Mouse (Mus musculus): ENCODE measurements around the gene Trim58.
A peak's percentile ranks its signal among the peaks of the same experiment; 100 is the strongest.

Trim58 gene

DNA sequence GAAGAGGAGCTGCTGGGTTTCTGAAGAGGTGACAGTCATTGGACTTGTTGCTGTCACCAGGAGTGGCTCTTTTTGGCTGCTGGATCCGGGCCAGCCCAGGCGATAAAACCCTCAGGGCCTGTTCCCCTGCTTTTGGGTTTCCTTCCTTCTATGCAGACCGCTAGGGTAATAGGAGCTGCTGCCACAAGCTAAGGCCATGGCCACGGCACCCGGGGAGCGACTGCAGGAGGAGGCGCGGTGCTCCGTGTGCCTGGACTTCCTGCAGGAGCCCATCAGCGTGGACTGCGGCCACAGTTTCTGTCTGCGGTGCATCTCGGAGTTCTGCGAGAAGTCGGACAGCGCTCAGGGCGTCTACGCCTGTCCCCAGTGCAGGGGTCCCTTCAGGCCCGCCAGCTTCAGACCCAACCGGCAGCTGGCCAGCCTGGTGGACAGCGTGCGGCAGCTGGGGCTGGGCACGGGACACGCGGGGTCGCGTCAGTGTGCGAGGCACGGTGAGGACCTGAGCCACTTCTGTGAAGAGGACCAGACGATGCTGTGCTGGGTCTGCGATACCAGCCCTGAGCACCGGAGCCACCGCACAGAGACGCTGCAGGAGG is at the start of gene Trim58:
Gene Trim58 (plus strand): TSS at position 194 of the 596 bp plus-strand sequence.
- no peak for DNase-seq (ENCODE audit: low spot score in 2 of 2)

DNA sequence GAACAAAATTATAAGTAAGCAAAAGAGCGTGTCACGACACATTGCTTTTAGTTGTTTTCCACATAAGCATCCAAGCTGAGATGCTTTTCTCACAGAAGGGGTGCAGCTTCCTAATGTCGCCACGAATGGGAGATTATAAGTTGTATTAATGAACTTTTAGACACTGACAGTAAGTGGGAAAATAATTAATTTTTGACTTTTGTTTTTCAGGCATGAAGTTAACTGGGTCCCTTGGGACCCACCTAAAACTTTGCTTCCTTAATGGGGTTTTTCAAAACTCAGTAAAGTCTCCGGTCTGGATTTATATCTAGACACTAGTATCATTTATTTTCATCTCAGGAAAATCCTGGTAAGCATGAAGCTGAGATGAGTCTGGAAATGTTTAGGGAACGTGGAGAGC is 45.5 kb upstream of the Trim58 start, which contains the start of gene Olfr324:
Gene Olfr324 (plus strand): TSS at position 301 of the 400 bp plus-strand sequence.
- no peak for DNase-seq (ENCODE audit: low spot score in 2 of 2)

DNA sequence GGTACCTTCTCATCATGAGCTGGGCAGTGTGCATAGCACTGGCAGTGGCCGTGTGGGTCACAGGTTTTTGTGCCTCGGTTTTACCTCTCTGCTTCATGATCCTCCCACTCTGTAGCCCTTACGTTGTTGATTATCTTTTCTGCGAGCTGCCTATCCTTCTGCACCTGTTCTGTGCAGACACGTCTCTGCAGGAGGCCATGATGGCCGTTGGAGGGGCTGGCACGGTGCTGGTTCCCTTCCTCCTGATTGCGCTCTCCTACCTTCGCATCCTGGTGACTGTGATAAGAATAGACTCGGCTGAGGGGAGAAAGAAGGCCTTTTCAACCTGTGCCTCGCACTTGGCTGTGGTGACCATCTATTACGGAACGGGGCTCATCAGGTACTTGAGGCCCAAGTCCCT is 42.4 kb upstream of the Trim58 start:
- DNase-seq (ENCODE audit: low spot score in 2 of 2) = no peak

DNA sequence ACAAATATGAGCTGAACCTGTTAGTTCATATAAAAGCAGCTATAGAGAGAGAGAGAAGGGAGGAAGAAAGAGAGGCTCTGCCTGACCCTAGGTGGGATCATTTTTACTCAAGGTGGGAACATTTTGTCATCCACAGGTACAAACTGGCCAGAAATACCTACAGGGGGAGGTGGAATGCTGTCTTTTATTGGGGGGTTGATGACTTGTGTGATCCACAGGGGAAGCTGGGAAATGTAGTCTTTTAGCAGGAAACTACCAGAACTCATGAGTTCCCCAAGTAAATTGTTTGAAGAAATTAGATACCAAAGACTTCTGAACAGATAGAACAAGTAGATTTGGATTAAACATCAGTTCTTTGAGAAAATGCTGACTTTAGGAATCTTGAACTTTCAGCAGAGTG is 38.2 kb upstream of the Trim58 start:
- DNase-seq (ENCODE audit: low spot score in 2 of 2) = no peak

DNA sequence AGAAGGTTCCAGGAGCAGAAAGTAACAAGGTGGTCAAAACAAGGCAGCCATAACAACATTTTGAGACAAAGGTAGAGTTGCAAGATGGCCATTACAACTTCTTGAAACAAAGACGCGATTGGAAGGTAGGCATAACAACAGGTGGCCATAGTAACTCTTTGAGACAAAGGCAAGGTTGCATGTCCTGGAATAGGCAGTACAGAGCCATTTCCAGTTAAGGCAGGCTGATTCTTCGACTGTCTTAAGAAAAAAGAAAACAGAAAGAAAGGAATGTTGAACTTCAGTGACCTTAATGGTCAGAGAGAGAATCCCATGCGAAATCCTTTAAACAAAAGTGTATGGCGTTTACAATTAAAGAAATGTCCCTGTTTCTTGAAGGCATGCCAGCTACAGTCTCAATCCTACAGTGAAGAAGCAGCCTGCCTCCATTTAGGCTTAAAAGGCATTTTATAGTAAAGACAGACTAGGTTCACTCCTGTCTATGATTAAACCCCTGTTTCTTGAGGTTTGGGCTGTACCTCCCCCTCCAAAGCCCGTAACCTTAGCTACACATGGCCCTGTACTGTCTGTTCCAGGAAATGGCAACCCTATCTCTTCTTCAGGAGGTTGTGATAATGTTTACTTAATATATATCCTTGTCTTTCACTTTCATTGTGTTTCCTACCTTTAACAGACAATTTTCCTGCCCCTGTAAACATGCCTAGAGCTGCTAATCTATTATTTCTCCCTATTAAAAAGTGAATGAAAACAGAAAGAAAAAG is 37.3 kb upstream of the Trim58 start:
- no peak for DNase-seq (ENCODE audit: low spot score in 2 of 2)

DNA sequence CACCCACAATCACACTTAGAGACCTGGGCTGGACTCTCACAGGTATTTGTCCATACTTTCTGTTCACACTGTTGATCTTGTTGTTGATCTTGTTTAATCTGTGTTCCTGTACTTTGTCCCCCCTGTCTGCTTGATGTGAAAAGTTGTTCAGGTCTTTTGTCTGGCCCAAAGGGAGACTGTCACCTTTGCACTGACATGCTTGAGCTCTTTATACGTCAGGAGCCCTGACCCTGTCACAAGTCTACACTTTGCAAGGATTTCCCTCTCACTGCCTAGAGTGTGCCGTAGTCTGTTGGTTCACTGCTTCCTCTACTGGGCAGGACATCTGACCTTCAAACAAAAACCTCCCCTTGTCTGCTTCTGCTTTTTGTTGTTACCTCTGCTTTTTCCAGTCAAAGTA is 35.6 kb upstream of the Trim58 start:
- DNase-seq (ENCODE audit: low spot score in 2 of 2) = no peak

DNA sequence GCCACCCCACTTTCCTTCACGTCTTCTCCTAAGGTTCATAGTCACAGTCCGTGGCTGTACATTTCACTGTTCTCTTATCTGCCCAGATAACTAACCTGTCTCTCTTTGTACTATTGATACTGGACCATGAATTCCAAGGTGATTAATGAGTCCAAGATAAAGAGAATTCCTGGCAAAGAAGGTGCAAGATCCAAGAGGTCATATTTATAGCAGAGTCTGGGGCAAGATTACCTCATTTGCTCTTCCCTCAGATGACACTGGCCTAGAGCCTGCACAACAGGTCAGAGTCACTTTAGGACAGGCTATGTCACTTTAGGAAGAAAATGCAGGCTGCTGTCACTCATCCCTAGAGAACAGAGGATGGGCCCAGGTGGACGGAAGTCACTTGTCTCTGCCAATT is 35.0 kb upstream of the Trim58 start:
- no peak for DNase-seq (ENCODE audit: low spot score in 2 of 2)

DNA sequence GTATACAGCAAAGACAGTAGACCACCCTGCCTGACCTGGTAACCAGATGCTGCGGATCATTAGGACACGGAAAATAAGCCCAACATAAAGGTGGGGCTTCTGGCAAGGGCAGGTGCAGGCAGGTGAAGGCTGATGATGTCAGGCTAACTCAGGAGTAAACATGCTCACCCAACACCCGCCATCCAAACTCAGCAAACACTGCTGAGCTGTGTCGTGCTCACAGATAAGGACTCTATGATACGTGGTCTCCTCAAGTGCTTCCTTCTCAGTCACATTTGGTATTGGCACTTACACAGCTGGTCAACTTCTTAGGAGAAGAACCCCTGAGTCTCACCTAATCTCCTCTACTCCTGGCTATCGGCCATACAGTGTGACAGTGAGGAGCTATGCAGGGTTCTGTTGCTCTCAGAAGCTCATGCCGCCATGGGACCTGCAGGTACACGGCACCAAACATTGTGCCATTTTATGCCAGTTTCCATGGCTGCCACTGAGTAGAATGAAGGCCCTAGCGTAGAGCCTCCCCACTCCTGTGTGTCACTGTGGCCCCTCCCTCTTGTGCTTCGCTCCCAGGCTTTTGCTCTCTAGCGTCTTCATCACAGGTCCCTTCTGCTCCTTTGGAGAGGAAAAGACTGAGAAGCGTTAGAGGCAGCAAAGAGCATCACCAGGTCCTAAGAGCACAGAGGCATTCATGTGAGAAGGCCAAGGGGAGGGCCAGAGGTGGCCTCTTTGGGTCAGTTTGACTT is 33.9 kb upstream of the Trim58 start:
- no peak for DNase-seq (ENCODE audit: low spot score in 2 of 2)

DNA sequence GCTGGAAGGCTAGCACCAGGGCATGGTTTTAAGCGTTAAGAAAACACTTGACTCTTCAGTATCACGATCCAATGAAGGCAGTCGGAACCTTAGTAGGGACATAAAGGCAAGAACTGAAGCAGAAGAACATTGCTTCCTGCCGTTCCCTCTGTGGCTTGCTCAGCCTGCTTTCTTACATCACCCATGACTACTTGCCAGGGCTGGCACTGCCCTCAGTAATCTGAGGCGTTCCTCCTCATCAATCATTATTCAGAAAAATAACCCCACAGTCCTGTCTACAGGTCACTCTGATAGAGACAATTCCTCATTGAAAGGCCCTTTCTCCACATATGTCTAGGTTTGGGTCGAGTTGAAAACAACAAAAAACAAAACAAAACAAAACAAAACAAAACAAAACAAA is 33.2 kb upstream of the Trim58 start:
- DNase-seq (ENCODE audit: low spot score in 2 of 2) = no peak

DNA sequence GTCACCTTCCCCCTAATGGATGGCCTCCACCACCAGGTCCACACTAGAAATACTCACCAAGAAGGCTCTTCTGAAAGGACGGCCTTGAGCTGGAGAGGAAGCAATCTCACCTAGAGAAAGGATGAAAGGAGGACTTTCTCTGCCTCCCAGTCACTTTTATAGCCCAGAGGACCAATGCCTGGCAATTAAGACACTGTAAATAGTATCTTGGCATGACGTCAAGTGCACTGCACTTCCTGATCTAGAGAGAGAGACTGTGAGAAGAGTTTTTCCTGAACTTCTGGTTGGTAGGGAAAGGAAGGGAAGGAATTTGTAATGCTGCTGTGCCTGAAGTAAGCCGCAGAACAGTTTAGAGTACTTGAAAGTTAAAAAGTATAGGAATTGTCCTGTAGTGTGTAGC is 26.9 kb upstream of the Trim58 start:
- no peak for DNase-seq (ENCODE audit: low spot score in 2 of 2)

DNA sequence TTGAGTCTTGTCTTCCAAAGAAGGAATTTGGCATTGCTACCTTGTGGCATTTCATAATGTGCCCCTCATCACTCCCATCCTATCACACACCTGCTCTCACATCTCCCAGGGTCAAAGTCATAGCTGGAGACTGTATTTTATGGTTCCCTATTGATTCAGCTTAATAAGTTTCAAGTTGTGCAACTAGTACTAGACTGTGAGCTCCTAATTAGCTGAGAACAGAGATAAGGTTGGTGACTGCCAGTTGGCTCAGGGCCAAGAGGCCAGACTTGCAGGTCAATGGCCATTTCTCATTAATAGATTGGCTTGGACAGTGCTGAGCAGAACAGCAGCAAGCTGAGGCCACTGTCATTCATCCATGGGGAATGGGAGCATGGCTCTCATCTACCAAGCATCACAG is 25.7 kb upstream of the Trim58 start:
- no peak for DNase-seq (ENCODE audit: low spot score in 2 of 2)

DNA sequence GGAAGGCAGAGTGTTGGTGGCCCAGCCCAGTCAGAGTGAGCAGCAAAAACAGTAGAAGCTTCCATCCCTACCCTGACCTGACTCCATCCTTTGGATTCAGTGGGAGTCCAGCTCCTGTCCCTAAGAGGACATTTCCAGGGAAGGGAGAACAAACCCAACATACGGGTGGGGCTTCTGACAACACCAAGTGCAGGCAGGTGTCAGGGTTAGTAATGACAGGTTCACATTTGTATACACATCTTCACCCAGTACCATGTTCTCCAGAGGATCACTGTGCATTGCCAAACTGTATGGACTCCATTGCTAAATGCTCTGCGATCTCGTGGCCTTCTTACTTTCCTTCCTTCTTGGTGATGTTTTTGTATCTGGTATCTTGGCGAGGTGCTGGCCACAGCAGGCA is 24.3 kb upstream of the Trim58 start, which contains the start of gene 2210407C18Rik:
Gene 2210407C18Rik (minus strand): TSS at position 101 of the 400 bp plus-strand sequence.
- no peak for DNase-seq (ENCODE audit: low spot score in 2 of 2)

DNA sequence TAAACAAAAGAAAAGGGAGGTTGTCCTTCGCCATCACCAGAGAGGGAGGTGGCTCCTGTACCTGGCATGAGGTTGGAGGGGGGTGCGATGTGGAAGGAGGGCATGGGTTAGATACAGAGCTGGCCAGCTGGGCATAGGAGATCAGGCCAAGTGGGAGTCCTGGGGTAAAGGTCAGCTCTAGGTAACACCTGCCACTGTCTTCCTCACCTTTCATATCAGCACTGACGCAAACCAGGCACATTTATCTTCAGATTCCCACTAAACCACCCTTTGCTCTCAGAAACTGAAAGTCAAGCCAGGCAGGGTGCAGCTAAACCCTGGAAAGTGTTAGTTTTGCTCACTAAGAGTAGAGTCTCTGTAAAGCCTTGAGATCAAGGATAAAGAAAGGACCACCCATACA is 21.9 kb upstream of the Trim58 start:
- no peak for DNase-seq (ENCODE audit: low spot score in 2 of 2)

DNA sequence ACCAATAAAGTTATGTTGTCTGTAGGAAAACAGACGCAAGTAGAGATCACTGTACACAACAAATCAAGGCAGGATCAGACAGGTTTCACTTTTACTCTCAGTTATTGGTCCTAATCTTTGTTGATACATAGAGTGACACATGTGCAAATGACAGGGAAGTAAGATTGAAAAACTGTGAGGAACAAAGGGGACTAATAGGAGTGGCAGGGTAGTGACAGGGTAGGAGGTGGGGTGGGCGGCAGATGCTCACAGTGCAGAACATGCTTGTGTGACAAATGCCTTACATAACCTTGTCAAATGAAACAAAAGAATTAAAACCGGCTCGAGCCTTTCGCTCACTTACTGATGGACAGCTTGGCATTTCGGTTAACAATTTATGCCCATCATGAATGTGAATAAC is 21.5 kb upstream of the Trim58 start:
- no peak for DNase-seq (ENCODE audit: low spot score in 2 of 2)

DNA sequence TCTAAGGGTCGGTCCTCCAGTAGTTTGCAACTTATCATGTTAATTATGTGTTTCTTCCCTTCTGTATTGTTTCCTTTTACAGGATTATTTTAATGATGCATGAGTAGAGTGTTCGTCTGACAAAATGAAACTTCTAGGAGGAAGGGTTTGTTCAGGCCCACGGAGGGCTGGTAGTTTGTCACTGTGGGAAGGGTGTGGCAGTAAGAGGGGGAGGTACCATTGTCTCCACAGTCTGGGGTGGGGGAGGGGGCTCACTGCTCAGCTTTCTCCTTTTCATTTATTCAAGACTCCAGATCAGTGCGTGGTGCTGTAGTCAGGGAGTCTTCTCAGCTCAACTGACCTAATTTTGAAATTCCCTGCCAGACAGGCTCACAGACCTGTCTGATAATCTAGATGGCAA is 14.1 kb upstream of the Trim58 start:
- DNase-seq (ENCODE audit: low spot score in 2 of 2) = no peak

DNA sequence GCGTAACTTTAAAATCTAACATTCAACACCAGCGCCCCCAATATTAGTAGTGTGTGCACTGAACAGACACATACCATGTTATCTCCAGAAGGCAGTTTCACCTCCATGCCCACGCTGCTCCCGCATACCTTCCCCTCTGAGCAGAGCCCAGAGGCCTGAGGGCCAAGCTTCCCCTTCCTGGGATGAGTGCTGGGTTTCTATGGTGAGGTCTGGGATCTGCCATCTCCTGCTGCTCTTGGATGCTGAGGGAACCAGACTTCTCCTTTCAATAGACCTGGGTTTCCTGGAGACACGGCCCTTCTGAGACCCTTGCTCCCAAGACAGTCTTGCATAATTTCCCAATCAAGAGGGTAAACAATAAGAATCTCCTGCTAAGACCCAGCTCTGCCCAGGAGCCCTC is 9.9 kb upstream of the Trim58 start, which contains the start of gene Olfr323:
Gene Olfr323 (minus strand): TSS at position 101 of the 400 bp plus-strand sequence.
- DNase-seq (ENCODE audit: low spot score in 2 of 2) = no peak

DNA sequence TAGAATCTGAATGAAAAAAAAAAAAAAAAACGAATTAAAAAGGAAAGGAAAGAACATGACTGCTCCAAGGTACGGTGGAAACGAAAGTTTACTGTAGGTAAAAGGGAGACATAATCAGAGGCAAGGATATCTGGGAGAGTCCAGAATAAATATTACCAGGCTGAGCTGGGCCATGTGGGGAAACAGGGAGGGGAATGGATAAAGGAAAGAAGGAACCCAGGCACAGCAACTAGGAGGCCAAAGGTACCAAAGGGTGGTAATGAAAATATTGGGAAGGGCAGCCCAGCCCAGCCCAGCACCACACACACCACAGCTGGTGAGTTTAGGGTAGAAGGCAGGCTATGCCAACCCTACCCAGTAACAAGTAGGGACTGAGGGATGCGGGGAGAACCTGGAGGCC is 5.4 kb upstream of the Trim58 start:
- DNase-seq (ENCODE audit: low spot score in 2 of 2) = no peak

DNA sequence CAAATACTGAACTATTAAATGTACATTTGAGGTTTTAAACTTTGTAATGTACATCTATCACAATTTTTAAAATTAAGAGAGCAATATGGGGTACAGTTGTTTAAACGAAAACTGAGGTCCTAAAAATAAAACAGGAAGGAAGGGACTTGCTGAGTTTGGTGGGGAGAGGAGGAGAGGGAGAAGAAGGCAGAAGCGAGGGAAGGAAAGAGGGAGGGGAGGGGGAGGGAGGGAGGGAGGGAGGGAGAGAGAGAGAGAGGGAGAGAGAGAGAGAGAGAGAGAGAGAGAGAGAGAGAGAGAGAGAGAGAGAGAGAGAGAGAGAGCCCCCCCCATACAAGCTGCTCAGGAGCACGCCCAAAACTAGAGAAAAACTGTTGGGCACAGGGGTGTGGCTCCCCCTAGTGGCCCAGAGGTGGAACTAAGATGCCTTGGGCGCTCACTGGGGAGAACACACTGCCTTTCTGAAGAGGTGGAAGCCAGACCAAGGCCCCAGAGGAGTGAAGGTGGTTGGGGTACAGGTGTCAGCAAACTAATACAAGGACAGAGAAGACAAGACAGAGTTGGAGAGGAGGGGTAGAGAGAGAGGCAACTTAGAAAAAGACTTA is 3.8 kb upstream of the Trim58 start:
- DNase-seq (ENCODE audit: low spot score in 2 of 2) = peak in 1 of 2 experiments; percentile 16

DNA sequence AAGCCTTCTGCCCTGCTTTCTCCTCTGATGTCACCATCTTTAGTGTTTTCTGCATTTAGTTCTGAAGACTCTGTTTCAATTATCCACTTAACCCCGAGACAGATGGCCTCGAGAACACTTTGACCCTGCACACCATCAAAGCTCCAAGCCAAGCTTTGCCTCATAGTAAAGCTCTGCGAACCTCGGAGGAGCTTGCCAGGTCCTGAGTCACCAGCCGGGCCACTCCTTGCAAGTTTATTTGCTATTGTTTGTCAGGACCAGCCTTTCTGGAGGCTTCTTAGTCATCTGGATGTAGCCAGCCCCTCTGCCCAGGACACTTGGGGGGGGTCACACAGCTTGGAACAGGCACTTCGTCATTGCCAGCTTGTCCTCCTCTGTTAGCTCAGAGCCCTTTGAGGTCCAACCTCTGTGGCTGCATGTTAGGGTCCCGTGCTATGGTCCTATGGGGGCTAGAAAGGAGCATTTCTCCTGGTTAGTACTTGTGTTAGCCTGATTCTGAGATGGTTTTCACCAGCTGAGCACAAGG is 2.0 kb upstream of the Trim58 start:
- DNase-seq (ENCODE audit: low spot score in 2 of 2) = no peak

DNA sequence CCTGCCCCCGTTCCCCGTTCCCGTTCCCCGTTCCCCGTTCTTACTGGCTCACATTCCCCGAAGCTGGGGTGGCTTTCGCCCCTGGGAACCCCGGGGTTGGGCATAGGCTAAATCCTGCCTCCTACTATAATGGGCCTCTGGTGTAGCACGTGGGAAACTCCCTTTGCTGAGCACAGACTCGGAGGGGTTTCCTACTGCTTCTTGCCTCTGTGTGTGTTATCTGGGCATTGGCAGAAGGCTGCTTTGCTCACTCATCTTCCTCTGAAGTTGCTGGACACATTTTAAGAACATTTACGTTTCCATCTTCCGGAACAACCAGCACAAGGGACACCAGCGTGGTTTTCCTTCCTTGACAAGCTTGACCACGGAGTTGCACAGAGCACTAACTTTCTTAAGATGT is 792 bp downstream of the Trim58 start:
- no peak for DNase-seq (ENCODE audit: low spot score in 2 of 2)

DNA sequence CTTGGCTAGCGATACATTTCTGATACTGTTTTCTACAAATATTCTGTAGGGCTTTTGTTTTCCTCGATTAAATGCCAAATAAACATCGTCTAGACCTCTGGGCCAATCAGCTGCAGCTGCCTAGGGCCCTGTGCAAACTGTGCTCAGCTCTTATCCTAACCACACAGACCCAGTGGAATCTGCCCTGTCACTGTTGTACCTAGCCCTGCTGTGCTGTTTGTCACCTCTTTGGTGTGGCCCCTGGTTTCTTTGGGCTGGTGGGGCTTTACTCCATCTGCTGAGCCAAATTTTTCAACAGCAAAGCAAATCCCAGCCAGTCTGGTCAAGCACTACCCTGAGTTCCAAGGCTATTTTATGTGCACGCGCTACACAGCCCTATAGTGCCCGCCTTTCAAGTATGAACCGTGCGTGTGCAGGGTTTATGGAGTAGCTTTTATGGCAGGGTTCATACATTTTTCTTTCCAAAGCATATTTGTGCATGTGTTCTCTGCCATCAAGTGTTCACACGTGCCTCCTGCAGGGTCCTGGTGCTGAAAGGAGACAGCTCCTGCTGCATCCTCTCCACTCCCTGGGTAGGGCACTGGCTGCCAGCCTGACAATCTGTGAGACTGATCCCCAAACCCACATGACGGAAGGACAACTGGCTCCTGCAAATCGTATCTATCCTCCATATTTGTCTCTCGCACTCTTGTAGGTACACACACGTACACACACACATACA is 1.5 kb downstream of the Trim58 start:
- DNase-seq (ENCODE audit: low spot score in 2 of 2) = no peak

All from frontal cortex, postnatal 14 days (tissue).